Mouse (Mus musculus) adrenal gland, adult 10 weeks (tissue): ENCODE measurements around the gene Olfr1097. TPM values are rescaled to one million over a fixed set of nuclear protein-coding genes. Genes with fewer than 3 reads are reported as not detected.

Source experiments
- polyA plus RNA-seq: library from polyadenylated mRNA; stranded (reverse); fragments of 350-450 nt; fragmentation: Illumina TruSeq; extraction: RNeasy Lipid Tissue Mini Kit (QIAGEN cat#74804); gene quantifications from one replicate; pipeline ENCODE4 v1.2.3, GENCODE M21; 2014; ENCODE audit warnings: low read depth, low replicate concordance

Gene Olfr1097
- polyA plus RNA-seq: not detected

DNA sequence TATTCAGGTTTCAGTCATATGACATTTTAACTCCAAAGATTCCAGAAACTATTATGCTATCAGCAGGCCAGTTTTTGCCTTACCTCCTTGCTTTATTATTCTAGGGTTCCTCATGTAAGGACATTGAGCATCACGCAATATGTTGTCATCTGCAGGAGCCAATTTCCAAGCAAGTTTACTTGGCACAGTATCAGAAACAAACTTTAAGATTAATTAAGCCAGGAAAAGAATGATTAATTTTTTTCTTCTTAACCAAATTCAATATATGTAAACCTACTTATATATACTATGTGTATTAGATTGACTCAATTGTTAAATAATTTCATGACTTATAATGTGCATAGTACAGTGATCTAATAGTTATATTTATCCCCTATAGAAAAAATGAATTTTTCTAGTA is at the start of gene Olfr1097:
Gene Olfr1097, minus strand, starts transcription at position 101 of the 400 bp plus-strand sequence.

GRCm38 (mm10) chr2:86924445-86924844 is 32.4 kb upstream of the Olfr1097 start, which contains the start of gene Olfr1098:
Olfr1098 (minus strand) TSS chr2:86924545.

DNA sequence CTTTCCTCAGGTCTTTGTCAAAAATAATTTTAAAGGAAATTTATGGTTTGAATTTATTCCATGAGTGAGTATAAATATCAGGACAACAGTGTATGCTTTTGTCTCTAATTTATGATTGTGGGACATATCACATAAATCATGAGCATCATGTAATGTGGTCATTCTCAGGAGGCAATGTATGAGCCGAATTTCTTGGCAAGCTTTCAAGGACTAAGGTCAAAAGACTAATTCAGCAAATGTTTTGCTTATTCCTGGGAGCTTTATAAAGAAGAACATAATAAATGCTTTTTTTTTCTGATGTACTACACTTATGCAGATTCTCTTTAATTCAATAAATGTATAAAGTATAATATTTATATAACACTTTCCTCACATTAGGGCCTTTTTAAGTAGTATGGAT is 17.3 kb downstream of the Olfr1097 start, which contains the start of gene Gm13723:
Gene Gm13723, minus strand, starts transcription at position 101 of the 400 bp plus-strand sequence.

GRCm38 (mm10) chr2:86851596-86851995 is 40.4 kb downstream of the Olfr1097 start, which contains the start of gene Olfr1095:
Olfr1095 (minus strand) TSS chr2:86851696.

Other genes starting within 250 kb of the Olfr1097 start
- gene Olfr1085, start 230.2 kb downstream of the Olfr1097 start, polyA plus RNA-seq: not detected
- gene Olfr1086, start 212.1 kb downstream of the Olfr1097 start, polyA plus RNA-seq: not detected
- not detected for gene Olfr1087, start 193.8 kb downstream of the Olfr1097 start, polyA plus RNA-seq
- not detected for gene Olfr1089, start 158.5 kb downstream of the Olfr1097 start, polyA plus RNA-seq
- not detected for gene Olfr1090, start 133.2 kb downstream of the Olfr1097 start, polyA plus RNA-seq
- not detected for gene Olfr1093, start 109.7 kb downstream of the Olfr1097 start, polyA plus RNA-seq
- not detected for gene Olfr141, start 82.2 kb downstream of the Olfr1097 start, polyA plus RNA-seq
- gene Olfr1094, start 67.6 kb downstream of the Olfr1097 start, polyA plus RNA-seq: not detected
- not detected for gene Olfr1095, start 40.5 kb downstream of the Olfr1097 start, polyA plus RNA-seq
- gene Gm13723, start 17.4 kb downstream of the Olfr1097 start, polyA plus RNA-seq: not detected
- gene Olfr1098, start 32.3 kb upstream of the Olfr1097 start, polyA plus RNA-seq: not detected
- gene Olfr1099, start 68.5 kb upstream of the Olfr1097 start, polyA plus RNA-seq: not detected
- gene Olfr1100, start 87.7 kb upstream of the Olfr1097 start, polyA plus RNA-seq: not detected
- gene Olfr1101, start 99.0 kb upstream of the Olfr1097 start, polyA plus RNA-seq: not detected
- not detected for gene Olfr1102, start 106.2 kb upstream of the Olfr1097 start, polyA plus RNA-seq
- gene Olfr1104, start 134.9 kb upstream of the Olfr1097 start, polyA plus RNA-seq: not detected
- not detected for gene Olfr1105, start 144.3 kb upstream of the Olfr1097 start, polyA plus RNA-seq
- not detected for gene Olfr1106, start 160.1 kb upstream of the Olfr1097 start, polyA plus RNA-seq
- gene Olfr1107, start 183.6 kb upstream of the Olfr1097 start, polyA plus RNA-seq: not detected
- not detected for gene Olfr1109, start 203.8 kb upstream of the Olfr1097 start, polyA plus RNA-seq
- not detected for gene Olfr259, start 222.4 kb upstream of the Olfr1097 start, polyA plus RNA-seq
- not detected for gene Olfr1110, start 248.1 kb upstream of the Olfr1097 start, polyA plus RNA-seq